Mouse (Mus musculus) left cerebral cortex, postnatal 25 days (tissue): Measurements from ENCODE around the gene Daam1. TPM values are rescaled to one million over a fixed set of nuclear protein-coding genes. Genes with fewer than 3 reads are reported as not detected.
A peak's percentile ranks its signal among the peaks of the same experiment; 100 is the strongest.

Experiments used
- DNase-seq, 2 experiments: peaks; one replicate each; pipeline ENCODE4 v3.0.0; 2022; ENCODE audit warnings: low spot score in 2 of 2, mixed read lengths in 1 of 2
- intact Hi-C: fragments of 180-260 bp; cut with DNase I; formaldehyde crosslinking; loops from one replicate; pipeline ENCODE4 v1.15.1; 2025
- total RNA-seq, 2 experiments: library from RNA; stranded (reverse); gene quantifications; 2 replicates each; pipeline ENCODE4 v1.2.3; 2021

Gene Daam1
- total RNA-seq, 2 experiments from 2014 or later, result 53.7 to 54.7 TPM

GRCm38 (mm10) chr12:71886941-71887340 is 56.1 kb downstream of the Daam1 start:
- intact Hi-C loops, result no loop called here
- no peak for DNase-seq

- no peak for DNase-seq
- intact Hi-C loops, result no loop called here
These were observed 57.5 kb downstream of the Daam1 start for GRCm38 (mm10) chr12:71888370-71888769.

- intact Hi-C loops, result no loop called here
- no peak for DNase-seq
These were observed 58.4 kb downstream of the Daam1 start for GRCm38 (mm10) chr12:71889266-71889665.

- DNase-seq, result no peak
- intact Hi-C loops, result no loop called here
These were observed 59.4 kb downstream of the Daam1 start for GRCm38 (mm10) chr12:71890282-71890681.

- intact Hi-C loops, result no loop called here
- DNase-seq, result no peak
These were observed 61.0 kb downstream of the Daam1 start for GRCm38 (mm10) chr12:71891729-71892355.

GRCm38 (mm10) chr12:71892996-71893605 is 62.2 kb downstream of the Daam1 start:
- DNase-seq, result no peak
- intact Hi-C loops, result no loop called here

GRCm38 (mm10) chr12:71898231-71898630 is 67.4 kb downstream of the Daam1 start:
- intact Hi-C loops, result no loop called here
- no peak for DNase-seq

- DNase-seq, result no peak
- intact Hi-C loops, result no loop called here
These were observed 68.0 kb downstream of the Daam1 start for GRCm38 (mm10) chr12:71898666-71899520.

GRCm38 (mm10) chr12:71899566-71899965 is 68.7 kb downstream of the Daam1 start:
- no peak for DNase-seq
- intact Hi-C loops, result no loop called here

- DNase-seq, result no peak
- intact Hi-C loops, result no loop called here
These were observed 70.3 kb downstream of the Daam1 start for GRCm38 (mm10) chr12:71901211-71901610.

- no peak for DNase-seq
- intact Hi-C loops, result no loop called here
These were observed 71.0 kb downstream of the Daam1 start for GRCm38 (mm10) chr12:71901859-71902258.

- DNase-seq, result no peak
- intact Hi-C loops, result no loop called here
These were observed 71.4 kb downstream of the Daam1 start for GRCm38 (mm10) chr12:71902317-71902716.

- no peak for DNase-seq
- intact Hi-C loops, result no loop called here
These were observed 72.3 kb downstream of the Daam1 start for GRCm38 (mm10) chr12:71903218-71903617.

GRCm38 (mm10) chr12:71904310-71904709 is 73.4 kb downstream of the Daam1 start:
- DNase-seq, result no peak
- intact Hi-C loops, result no loop called here

GRCm38 (mm10) chr12:71904926-71905325 is 74.0 kb downstream of the Daam1 start:
- intact Hi-C loops, result loop anchor here (5.0 kb wide), 1 partner anchor 73 kb away; the partner anchor contains the start of gene Daam1
- no peak for DNase-seq

GRCm38 (mm10) chr12:71905640-71906320 is 74.9 kb downstream of the Daam1 start:
- DNase-seq, result peak in 1 of 2 experiments; percentile 45
- intact Hi-C loops, result loop anchor here (5.0 kb wide), 1 partner anchor 73 kb away; the partner anchor contains the start of gene Daam1

- intact Hi-C loops, result loop anchor here (5.0 kb wide), 1 partner anchor 74 kb away; the partner anchor contains the start of gene Daam1
- DNase-seq, result no peak
These were observed 75.8 kb downstream of the Daam1 start for GRCm38 (mm10) chr12:71906582-71907267.

GRCm38 (mm10) chr12:71908984-71909383 is 78.1 kb downstream of the Daam1 start:
- intact Hi-C loops, result loop anchor here (5.0 kb wide), 1 partner anchor 77 kb away; the partner anchor contains the start of gene Daam1
- no peak for DNase-seq

- intact Hi-C loops, result no loop called here
- DNase-seq, result no peak
These were observed 79.4 kb downstream of the Daam1 start for GRCm38 (mm10) chr12:71910246-71910645.
